Mouse (Mus musculus): ENCODE data around the gene P2ry6.

Gene P2ry6

GRCm38 (mm10) chr7:100988092-100988491, 13.6 kb upstream of the P2ry6 start:
- peak; percentile 85 for DNase-seq (ENCODE audit: low read depth, low spot score)

- no peak for DNase-seq (ENCODE audit: low read depth, low spot score)
Measured at GRCm38 (mm10) chr7:100984452-100985395, 10.3 kb upstream of the P2ry6 start.

GRCm38 (mm10) chr7:100979175-100979574, 4.7 kb upstream of the P2ry6 start:
- DNase-seq (ENCODE audit: low read depth, low spot score) = peak; percentile 66

DNA sequence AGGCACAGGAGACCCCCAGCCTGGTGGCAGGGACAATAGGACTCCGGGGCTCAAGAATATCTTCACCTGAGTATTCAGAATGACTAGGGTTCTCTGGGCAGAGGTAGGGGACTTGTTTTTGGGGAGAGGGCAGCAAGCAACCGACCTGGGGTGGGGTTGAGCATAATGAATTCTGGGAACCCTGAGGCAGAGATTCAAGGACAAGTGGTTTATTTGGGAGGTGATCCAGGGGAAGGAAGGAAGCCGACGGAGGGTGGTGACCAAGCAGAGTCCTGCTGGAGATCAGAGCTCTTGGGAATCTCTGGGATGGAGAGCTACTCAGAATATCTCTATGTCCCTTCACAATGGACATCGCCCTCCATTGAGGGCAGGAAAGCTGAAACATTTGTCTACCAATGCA, 3.7 kb upstream of the P2ry6 start:
- DNase-seq (ENCODE audit: low read depth, low spot score) = no peak

DNA sequence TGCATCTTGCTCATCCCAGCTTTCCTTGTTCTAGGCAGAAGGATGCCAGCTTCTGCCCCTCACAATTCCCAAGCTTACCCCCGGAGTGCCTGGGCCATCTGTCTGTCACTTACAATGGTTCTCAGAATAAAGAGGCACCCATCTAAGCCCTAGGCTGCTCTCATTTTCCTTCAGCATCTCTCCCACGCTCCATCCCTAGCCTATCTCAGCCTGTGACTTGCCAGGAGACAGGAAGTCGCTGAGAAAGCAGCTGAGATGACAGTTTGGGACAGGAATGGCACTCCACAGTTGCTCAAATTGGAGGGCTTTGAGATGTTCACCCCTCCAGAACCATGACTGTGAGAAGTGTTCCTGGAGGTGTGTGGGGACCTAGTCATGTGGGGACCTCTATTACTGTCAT, 1.6 kb downstream of the P2ry6 start:
- no peak for DNase-seq (ENCODE audit: low read depth, low spot score)

- no peak for DNase-seq (ENCODE audit: low read depth, low spot score)
Measured at GRCm38 (mm10) chr7:100968874-100969659, 5.4 kb downstream of the P2ry6 start.

DNA sequence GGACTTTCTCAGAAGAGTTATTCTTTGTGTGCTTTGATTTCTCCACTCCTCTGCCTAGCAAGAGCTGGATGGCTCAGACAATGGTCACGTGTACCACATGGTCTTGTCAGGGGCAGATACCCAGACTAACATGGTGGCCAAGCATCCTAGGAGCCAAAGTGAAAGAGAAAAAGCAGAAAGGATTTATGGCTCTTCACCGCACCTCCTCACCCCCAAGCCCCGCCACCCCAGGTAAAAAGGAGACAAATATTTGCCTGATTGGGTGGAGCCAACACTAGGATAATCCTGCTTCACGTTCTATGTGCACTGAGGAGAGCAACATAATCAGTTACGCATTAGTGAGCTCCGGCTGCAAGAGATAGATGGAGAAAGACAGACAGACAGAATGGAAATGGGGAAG, 6.1 kb downstream of the P2ry6 start:
- DNase-seq (ENCODE audit: low read depth, low spot score) = no peak

GRCm38 (mm10) chr7:100967850-100968249, 6.6 kb downstream of the P2ry6 start:
- DNase-seq (ENCODE audit: low read depth, low spot score) = no peak

GRCm38 (mm10) chr7:100966014-100966413, 8.4 kb downstream of the P2ry6 start:
- DNase-seq (ENCODE audit: low read depth, low spot score) = no peak

DNA sequence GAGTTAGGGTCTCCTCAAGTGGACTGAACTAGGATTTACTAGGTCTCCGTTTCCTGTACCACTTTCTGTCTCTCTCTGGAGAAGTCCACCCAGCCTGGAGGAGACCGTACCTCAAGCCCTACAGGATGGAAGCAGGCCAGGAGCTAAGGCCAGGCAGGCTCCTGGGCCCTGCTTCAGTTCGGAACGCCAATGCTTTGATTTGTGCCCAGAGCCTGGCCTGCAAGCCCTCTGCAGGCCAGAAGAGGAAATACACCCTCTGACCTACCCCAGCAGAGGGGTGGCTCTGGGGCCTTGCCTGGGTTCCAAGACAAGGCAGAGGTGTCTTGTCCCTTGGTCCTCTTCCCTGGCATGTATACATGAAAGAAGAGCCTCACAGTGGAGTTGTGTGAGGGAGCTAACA, 9.4 kb downstream of the P2ry6 start:
- DNase-seq (ENCODE audit: low read depth, low spot score) = peak; percentile 11

DNA sequence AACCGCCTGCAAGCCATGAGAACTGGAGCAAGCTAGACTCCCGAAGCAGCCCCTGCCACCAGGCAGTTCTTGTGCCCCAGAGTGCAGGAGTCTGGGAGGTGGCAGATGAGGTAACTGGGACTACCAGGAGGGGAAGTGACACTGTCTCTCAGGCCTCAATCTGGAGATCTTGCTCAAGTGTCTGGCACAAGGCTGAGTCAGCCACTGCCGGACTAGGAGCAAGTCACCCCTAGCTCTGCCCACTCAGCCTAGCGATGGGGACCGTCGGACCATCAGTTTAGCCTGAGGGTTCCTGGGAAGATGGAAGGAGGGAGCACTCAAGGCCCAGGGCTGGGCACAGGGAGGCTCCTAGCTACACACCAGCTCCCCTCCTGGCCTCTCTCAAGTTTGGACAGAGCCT, 10.2 kb downstream of the P2ry6 start:
- DNase-seq (ENCODE audit: low read depth, low spot score) = no peak

GRCm38 (mm10) chr7:100963381-100963780, 11.1 kb downstream of the P2ry6 start:
- DNase-seq (ENCODE audit: low read depth, low spot score) = no peak

- DNase-seq (ENCODE audit: low read depth, low spot score) = no peak
Measured at GRCm38 (mm10) chr7:100961146-100961545, 13.3 kb downstream of the P2ry6 start.

DNA sequence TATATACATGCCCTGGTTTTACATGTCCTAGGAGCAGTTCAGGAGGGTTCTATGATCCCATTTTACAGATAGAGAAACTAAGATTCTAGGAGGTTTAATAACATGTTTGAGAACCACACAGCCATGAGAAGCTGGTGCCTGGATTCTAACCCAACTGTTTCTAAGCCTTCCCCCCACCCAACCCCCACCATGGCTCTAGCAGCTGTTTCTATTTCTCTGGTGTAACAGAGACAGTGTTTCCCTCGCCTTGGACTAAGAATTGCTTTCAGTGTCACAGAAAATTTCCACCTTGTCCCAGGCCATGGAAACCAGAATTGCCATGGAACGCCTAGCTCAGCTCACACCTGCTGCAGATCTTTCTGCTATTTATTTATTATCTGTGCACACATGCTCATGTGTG, 14.0 kb downstream of the P2ry6 start:
- no peak for DNase-seq (ENCODE audit: low read depth, low spot score)

GRCm38 (mm10) chr7:100958426-100958825, 16.0 kb downstream of the P2ry6 start:
- peak; percentile 29 for DNase-seq (ENCODE audit: low read depth, low spot score)

DNA sequence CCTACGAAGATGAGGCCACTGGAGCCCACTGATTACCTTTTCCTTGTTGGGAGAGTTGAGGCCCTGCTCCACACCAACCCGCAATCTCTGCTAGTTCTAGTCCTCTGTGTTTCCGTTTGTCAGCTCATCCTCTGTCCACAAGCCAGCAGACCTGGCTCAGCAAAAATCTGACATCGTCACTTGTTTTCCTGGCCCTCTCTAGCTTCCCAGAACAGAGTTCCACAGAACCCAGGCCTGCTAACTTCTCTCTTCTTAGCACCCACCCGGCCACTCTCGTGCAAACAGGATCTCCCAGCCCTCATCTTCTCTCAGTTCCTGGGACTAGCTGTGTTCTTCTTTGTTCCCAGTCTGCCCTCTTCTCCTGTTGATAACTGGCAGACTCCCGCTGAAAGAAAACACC, 21.8 kb downstream of the P2ry6 start:
- no peak for DNase-seq (ENCODE audit: low read depth, low spot score)

DNA sequence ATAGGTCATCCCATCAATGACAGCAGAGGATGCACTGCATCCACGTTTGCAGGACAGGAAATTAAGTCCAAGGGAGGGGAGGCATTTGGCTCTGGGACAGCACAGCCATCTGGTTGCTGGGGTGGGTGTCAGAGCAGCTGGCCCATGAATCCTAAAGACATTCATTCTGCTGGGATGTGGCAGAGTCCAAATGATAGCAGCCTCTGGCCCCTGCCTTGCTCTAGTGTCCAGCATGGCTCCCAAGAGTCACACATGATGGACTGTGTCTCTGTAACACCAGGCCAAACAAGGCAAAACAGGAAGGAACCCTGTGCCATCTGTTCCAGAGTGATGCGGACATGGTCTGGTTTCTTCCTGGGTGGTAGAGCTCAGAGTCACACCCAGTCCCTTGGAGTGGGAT, 22.5 kb downstream of the P2ry6 start:
- DNase-seq (ENCODE audit: low read depth, low spot score) = no peak

- DNase-seq (ENCODE audit: low read depth, low spot score) = no peak
Measured at GRCm38 (mm10) chr7:100950481-100951010, 23.9 kb downstream of the P2ry6 start.

GRCm38 (mm10) chr7:100950031-100950430, 24.4 kb downstream of the P2ry6 start:
- DNase-seq (ENCODE audit: low read depth, low spot score) = no peak

GRCm38 (mm10) chr7:100944738-100945137, 29.7 kb downstream of the P2ry6 start:
- DNase-seq (ENCODE audit: low read depth, low spot score) = no peak

- no peak for DNase-seq (ENCODE audit: low read depth, low spot score)
Measured at GRCm38 (mm10) chr7:100944306-100944705, 30.1 kb downstream of the P2ry6 start.
